Mouse (Mus musculus) cerebellum, adult 2 months (tissue): ENCODE measurements around the gene Dscam. TPM values are rescaled to one million over a fixed set of nuclear protein-coding genes. Genes with fewer than 3 reads are reported as not detected.

ENCODE experiments used
- DNase-seq, 2 experiments: peaks; one replicate each; pipeline ENCODE4 v3.0.0; 2021
- H3K27ac ChIP-seq: fragments of 200-500 bp; 2 replicates; pipeline ENCODE4 v1.5.1; 2012; ENCODE audit warnings: low read length, control low read depth, inconsistent platforms; ENCODE audit not compliant: insufficient read depth
- H3K27me3 ChIP-seq: fragments of 200-500 bp; 2 replicates; pipeline ENCODE4 v1.6.1; 2012; ENCODE audit warnings: inconsistent platforms, mild to moderate bottlenecking, low read length, moderate library complexity; ENCODE audit not compliant: control insufficient read depth, insufficient read depth
- H3K4me1 ChIP-seq: fragments of 200-500 bp; 2 replicates; pipeline ENCODE4 v1.6.1; 2011; ENCODE audit warnings: low read length; ENCODE audit not compliant: control insufficient read depth, insufficient read depth
- H3K4me3 ChIP-seq: fragments of 200-500 bp; replicated peaks from 2 replicates; pipeline ENCODE3; 2011; ENCODE audit warnings: mild to moderate bottlenecking, low read depth, low read length, control low read depth; ENCODE audit not compliant: insufficient read depth
- CTCF ChIP-seq: fragments of 200-500 bp; IDR thresholded peaks from 2 replicates; pipeline ENCODE4 v1.5.1; 2011; ENCODE audit warnings: low read depth, mild to moderate bottlenecking, control low read depth, low read length, moderate library complexity, borderline replicate concordance; ENCODE audit not compliant: insufficient read depth
- POLR2A ChIP-seq: fragments of 200-500 bp; IDR thresholded peaks from 2 replicates; pipeline ENCODE4 v1.6.1; 2011; ENCODE audit warnings: low read length, control low read depth, borderline replicate concordance; ENCODE audit not compliant: insufficient read depth
- WGBS: fragments of 180-500 bp; shearing (Covaris S2); methylation state at CpG from one replicate; pipeline ENCODE4 v1.1.7; 2018; 5-methylcytosine and 5-hydroxymethylcytosine counted together
- polyA plus RNA-seq: library from polyadenylated mRNA; depleted of rRNA; stranded (reverse); fragments of >200 nt; gene quantifications from 2 replicates; pipeline ENCODE4 v1.2.3, GENCODE M21; 2012

Gene Dscam
- polyA plus RNA-seq, 1 experiment = 16.0 TPM

GRCm38 (mm10) chr16:96758381-96758780 is 412.2 kb downstream of the Dscam start:
- H3K4me3 ChIP-seq = no peak overlapping the region
- no peak overlapping the region for H3K27ac ChIP-seq
- 80% methylated on average over 3 of the region's 3 CpGs for WGBS
- no peak for DNase-seq
- H3K27me3 ChIP-seq = no peaks in the 10 kb centered on the region; the same call in 1 of the 2 replicates
- H3K4me1 ChIP-seq = no peaks in the 10 kb centered on the region; the same call in 1 of the 2 replicates
- TF ChIP-seq POLR2A = no peak
- no peak for TF ChIP-seq CTCF

GRCm38 (mm10) chr16:96757588-96758313 is 412.8 kb downstream of the Dscam start:
- Histone ChIP-seq H3K4me3 (no peak overlapping the region), H3K4me1 (no peaks in the 10 kb centered on the region; the same call in 1 of the 2 replicates), H3K27ac (no peak overlapping the region), H3K27me3 (no peaks in the 10 kb centered on the region; the same call in 1 of the 2 replicates)
- 17% methylated on average over 9 of the region's 9 CpGs for WGBS
- no peak for DNase-seq
- TF ChIP-seq CTCF (no peak), POLR2A (no peak)

GRCm38 (mm10) chr16:96756994-96757393 is 413.6 kb downstream of the Dscam start:
- H3K27ac ChIP-seq = no peak overlapping the region
- TF ChIP-seq CTCF (no peak), POLR2A (no peak)
- no peak overlapping the region for H3K4me3 ChIP-seq
- WGBS = 54% methylated on average over 7 of the region's 7 CpGs
- no peaks in the 10 kb centered on the region; the same call in 1 of the 2 replicates for H3K4me1 ChIP-seq
- no peaks in the 10 kb centered on the region; the same call in 1 of the 2 replicates for H3K27me3 ChIP-seq
- DNase-seq = no peak

DNA sequence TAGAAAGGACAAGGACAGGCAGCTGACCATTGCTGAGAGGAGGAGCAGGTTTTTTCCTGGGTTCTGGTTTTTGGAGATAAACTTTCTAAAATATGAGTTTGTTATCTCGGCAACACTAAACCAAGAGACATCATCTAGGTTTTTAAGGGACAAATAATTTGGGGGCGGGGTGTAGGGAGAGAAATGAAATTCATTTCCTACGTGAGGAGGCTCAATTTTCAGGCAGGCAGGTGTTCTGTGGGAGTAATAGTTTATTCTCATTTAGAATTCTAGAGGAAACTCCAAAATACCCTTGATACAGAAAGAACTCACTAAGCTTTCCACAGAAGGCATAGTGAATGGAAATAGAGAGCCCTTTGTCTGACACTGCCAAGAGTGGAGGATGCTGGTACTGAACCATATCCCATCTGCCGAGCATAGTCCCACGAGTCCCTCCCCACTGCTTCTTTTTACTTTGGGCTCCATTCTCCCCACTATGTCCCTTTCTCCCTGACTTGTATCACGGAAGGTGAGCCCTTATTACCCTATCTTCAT is 415.5 kb downstream of the Dscam start:
- no peak overlapping the region for H3K4me3 ChIP-seq
- 84% methylated on average over 6 of the region's 6 CpGs for WGBS
- no peaks in the 10 kb centered on the region; the same call in 1 of the 2 replicates for H3K27me3 ChIP-seq
- H3K27ac ChIP-seq = no peak overlapping the region
- TF ChIP-seq POLR2A = no peak
- TF ChIP-seq CTCF = no peak
- DNase-seq = no peak
- no peaks in the 10 kb centered on the region; the same call in 1 of the 2 replicates for H3K4me1 ChIP-seq

GRCm38 (mm10) chr16:96754381-96754780 is 416.2 kb downstream of the Dscam start:
- Histone ChIP-seq H3K27ac (no peak overlapping the region), H3K4me3 (no peak overlapping the region), H3K27me3 (no peaks in the 10 kb centered on the region; the same call in 1 of the 2 replicates), H3K4me1 (no peaks in the 10 kb centered on the region; the same call in 1 of the 2 replicates)
- 72% methylated on average over 6 of the region's 6 CpGs for WGBS
- TF ChIP-seq CTCF (no peak), POLR2A (no peak)
- no peak for DNase-seq

- Histone ChIP-seq H3K4me3 (no peak overlapping the region), H3K4me1 (no peaks in the 10 kb centered on the region; the same call in 1 of the 2 replicates), H3K27me3 (no peaks in the 10 kb centered on the region; the same call in 1 of the 2 replicates), H3K27ac (no peak overlapping the region)
- peak in 1 of 2 experiments; percentile 29 for DNase-seq
- TF ChIP-seq POLR2A = no peak
- TF ChIP-seq CTCF = no peak
- WGBS = 19% methylated on average over 4 of the region's 4 CpGs
Measured at GRCm38 (mm10) chr16:96753781-96754173, 416.8 kb downstream of the Dscam start.

GRCm38 (mm10) chr16:96753164-96753780 is 417.3 kb downstream of the Dscam start:
- Histone ChIP-seq H3K27ac (no peak overlapping the region), H3K4me3 (no peak overlapping the region), H3K27me3 (no peaks in the 10 kb centered on the region; the same call in 1 of the 2 replicates), H3K4me1 (no peaks in the 10 kb centered on the region; the same call in 1 of the 2 replicates)
- WGBS = 80% methylated on average over 2 of the region's 2 CpGs
- no peak for TF ChIP-seq POLR2A
- TF ChIP-seq CTCF = no peak
- DNase-seq = no peak
